Mouse (Mus musculus): ENCODE results near the gene Msgn1. TPM values are rescaled to one million over a fixed set of nuclear protein-coding genes. Genes with fewer than 3 reads are reported as not detected.

Msgn1 gene
- not detected in 2 replicates for polyA plus RNA-seq (2014; fragmentation: Nextera tagmentation; extraction: Ambion mirVana)

DNA sequence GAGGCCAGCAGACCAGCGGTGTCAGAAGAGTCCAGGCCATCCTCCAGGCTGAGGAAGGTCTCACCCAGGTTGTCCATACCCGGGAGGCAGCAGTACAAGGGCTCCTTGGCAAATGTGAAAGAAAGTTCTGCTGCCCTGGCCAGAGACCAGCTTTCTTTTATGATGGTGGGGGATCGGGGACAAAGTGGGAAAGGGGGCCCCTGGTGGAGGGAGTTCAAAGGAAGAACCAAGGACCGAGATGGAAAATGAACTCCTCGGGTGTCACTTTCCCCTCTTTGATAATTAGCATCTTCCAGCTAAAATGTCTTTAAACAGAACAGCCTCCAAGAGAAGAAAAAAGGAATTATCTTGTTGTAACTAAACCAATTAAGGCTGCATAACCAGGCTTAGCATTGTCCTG is at the start of gene Msgn1:
TSS of gene Msgn1 (minus strand) at position 101 of the 400 bp plus-strand sequence.
- H3K27ac ChIP-seq (ENCODE audit: low read depth), result no peak within 1 kb of the TSS
- H3K4me2 ChIP-seq (ENCODE audit: low read length), result no peak within 1 kb of the TSS
- no peaks in the 10 kb centered on the region for H3K36me3 ChIP-seq (ENCODE audit: control insufficient read depth, insufficient read depth, low read length)
- H3K9me3 ChIP-seq (ENCODE audit: control insufficient read depth, low read length), result no peaks in the 10 kb centered on the region
- DNase-seq (ENCODE audit: low spot score) (no peak), ATAC-seq (replicated peaks; ENCODE audit: low FRiP score, low TSS enrichment, low read depth) (no peak)
- H3K9ac ChIP-seq (ENCODE audit: low read length), result no peak within 1 kb of the TSS
- H3K4me1 ChIP-seq (replicated peaks; ENCODE audit: control insufficient read depth, insufficient read depth, low read length), result no peaks in the 10 kb centered on the region; the same call in 1 of the 2 replicates
- H3K4me3 ChIP-seq (ENCODE audit: low read depth, low read length), result no peak within 1 kb of the TSS
- 33% methylated on average over 5 of the region's 5 CpGs for WGBS
- no peaks in the 10 kb centered on the region for H3K27me3 ChIP-seq (replicated peaks; ENCODE audit: control insufficient read depth, insufficient read depth, low read length)

DNA sequence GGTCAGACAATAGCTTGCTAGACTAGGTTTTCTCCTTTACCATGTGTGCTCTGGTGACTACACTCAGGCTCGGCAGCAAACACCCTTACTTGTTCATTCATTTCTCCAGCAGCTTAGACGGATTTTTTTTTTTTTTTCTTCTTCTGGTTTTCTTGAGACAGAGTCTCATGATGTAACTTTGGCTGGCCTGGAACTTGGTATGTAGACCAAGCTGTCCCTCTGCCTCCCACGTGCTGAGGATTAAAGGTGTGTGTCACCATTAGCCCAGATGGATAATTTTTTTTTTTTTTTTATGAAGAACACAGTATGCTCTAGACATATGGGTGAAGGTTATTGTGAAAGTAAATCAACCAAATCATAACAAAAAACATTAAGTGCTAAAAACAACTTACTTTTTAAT is 41.5 kb upstream of the Msgn1 start:
- ATAC-seq (replicated peaks; ENCODE audit: low FRiP score, low TSS enrichment, low read depth) (no peak), DNase-seq (ENCODE audit: low spot score) (no peak)
- no peaks in the 10 kb centered on the region for H3K27me3 ChIP-seq (replicated peaks; ENCODE audit: control insufficient read depth, insufficient read depth, low read length)
- no peaks in the 10 kb centered on the region for H3K9me3 ChIP-seq (ENCODE audit: control insufficient read depth, low read length)
- no peak overlapping the region for H3K9ac ChIP-seq (ENCODE audit: low read length)
- no peaks in the 10 kb centered on the region for H3K4me1 ChIP-seq (replicated peaks; ENCODE audit: control insufficient read depth, insufficient read depth, low read length)
- peaks cover 34% of the 10 kb centered on the region for H3K36me3 ChIP-seq (ENCODE audit: control insufficient read depth, insufficient read depth, low read length)
- no peak overlapping the region for H3K4me3 ChIP-seq (ENCODE audit: low read depth, low read length)
- H3K4me2 ChIP-seq (ENCODE audit: low read length), result no peak overlapping the region
- WGBS, result 79% methylated on average over 3 of the region's 3 CpGs
- no peak overlapping the region for H3K27ac ChIP-seq (ENCODE audit: low read depth)

DNA sequence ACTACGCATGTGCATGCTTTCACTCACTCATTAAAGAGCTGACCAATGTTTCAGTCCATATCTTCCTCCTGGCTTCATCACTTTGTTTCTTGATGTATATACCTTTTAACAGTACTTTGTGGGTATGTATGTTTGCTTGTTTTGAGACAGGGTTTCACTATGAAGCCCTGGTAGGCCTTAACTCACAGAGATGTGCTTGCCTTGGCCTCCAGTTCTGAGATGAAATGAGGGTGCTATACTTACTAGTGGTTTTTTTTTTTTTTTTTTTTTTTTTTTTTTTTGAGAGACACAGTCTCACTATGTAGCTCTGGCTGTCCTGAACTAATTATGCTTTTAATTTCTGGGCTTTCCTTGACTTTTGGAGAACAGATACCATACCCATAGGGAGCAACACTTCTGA is 38.7 kb upstream of the Msgn1 start:
- Histone ChIP-seq H3K4me2 (ENCODE audit: low read length) (no peak overlapping the region), H3K9ac (ENCODE audit: low read length) (no peak overlapping the region), H3K4me1 (replicated peaks; ENCODE audit: control insufficient read depth, insufficient read depth, low read length) (no peaks in the 10 kb centered on the region), H3K36me3 (ENCODE audit: control insufficient read depth, insufficient read depth, low read length) (peaks cover 35% of the 10 kb centered on the region; the same call in 1 of the 2 replicates), H3K9me3 (ENCODE audit: control insufficient read depth, low read length) (no peaks in the 10 kb centered on the region), H3K27ac (ENCODE audit: low read depth) (no peak overlapping the region), H3K4me3 (ENCODE audit: low read depth, low read length) (no peak overlapping the region), H3K27me3 (replicated peaks; ENCODE audit: control insufficient read depth, insufficient read depth, low read length) (no peaks in the 10 kb centered on the region)
- DNase-seq (ENCODE audit: low spot score) (no peak), ATAC-seq (replicated peaks; ENCODE audit: low FRiP score, low TSS enrichment, low read depth) (no peak)
- 87% methylated on average over 1 of the region's 1 CpGs for WGBS

DNA sequence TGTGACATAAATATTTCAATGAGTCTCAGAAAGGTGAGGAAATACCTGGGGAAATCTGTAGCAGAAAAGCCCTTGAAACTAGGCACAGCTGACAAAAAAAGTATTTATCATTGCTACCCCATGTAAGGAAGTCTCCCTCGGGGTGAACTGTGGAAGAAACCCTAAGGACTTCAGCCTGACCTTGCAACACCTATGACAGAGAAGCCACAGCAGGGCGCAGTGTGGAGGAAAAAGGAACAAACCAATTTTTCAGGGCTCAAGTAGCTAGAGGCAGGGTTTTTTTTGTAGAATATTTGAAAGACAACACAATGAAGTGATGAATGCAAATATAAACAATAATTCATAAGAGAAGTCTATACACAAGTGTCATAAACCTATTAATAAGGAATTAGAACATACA is 27.2 kb upstream of the Msgn1 start:
- Histone ChIP-seq H3K9ac (ENCODE audit: low read length) (no peak overlapping the region), H3K9me3 (ENCODE audit: control insufficient read depth, low read length) (no peaks in the 10 kb centered on the region), H3K4me3 (ENCODE audit: low read depth, low read length) (no peak overlapping the region), H3K27ac (ENCODE audit: low read depth) (no peak overlapping the region), H3K27me3 (replicated peaks; ENCODE audit: control insufficient read depth, insufficient read depth, low read length) (no peaks in the 10 kb centered on the region), H3K4me2 (ENCODE audit: low read length) (no peak overlapping the region), H3K4me1 (replicated peaks; ENCODE audit: control insufficient read depth, insufficient read depth, low read length) (no peaks in the 10 kb centered on the region), H3K36me3 (ENCODE audit: control insufficient read depth, insufficient read depth, low read length) (0 out of 2 replicates have a peak, but pooled peaks cover 2% of the 10 kb centered on the region)
- WGBS, result 65% methylated on average over 2 of the region's 2 CpGs
- ATAC-seq (replicated peaks; ENCODE audit: low FRiP score, low TSS enrichment, low read depth), result no peak
- no peak for DNase-seq (ENCODE audit: low spot score)

DNA sequence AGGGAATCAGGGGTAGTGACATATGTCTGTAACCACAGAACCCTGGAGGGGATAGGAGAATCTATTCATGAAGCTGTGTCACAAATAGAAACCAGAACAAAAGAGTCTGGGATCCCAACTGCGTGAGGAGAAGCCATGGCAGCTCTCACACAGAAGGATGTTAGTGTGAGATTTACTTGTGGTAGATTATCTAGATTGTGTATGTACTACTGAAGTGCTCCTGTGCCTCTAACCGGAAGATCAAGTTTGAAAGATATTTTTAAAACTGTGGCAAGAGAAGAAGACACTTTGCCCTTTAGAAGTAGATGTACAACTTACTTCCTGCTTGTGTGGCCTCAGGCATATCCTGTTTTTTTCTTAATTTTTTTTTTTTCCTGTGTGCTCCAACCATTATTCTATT is 21.5 kb upstream of the Msgn1 start:
- H3K36me3 ChIP-seq (ENCODE audit: control insufficient read depth, insufficient read depth, low read length), result no peaks in the 10 kb centered on the region
- H3K4me3 ChIP-seq (ENCODE audit: low read depth, low read length), result no peak overlapping the region
- H3K4me1 ChIP-seq (replicated peaks; ENCODE audit: control insufficient read depth, insufficient read depth, low read length), result peaks cover 8% of the 10 kb centered on the region; the same call in 1 of the 2 replicates
- no peaks in the 10 kb centered on the region for H3K27me3 ChIP-seq (replicated peaks; ENCODE audit: control insufficient read depth, insufficient read depth, low read length)
- WGBS, result 75% methylated on average over 2 of the region's 2 CpGs
- no peak overlapping the region for H3K4me2 ChIP-seq (ENCODE audit: low read length)
- DNase-seq (ENCODE audit: low spot score) (no peak), ATAC-seq (replicated peaks; ENCODE audit: low FRiP score, low TSS enrichment, low read depth) (no peak)
- H3K9ac ChIP-seq (ENCODE audit: low read length), result no peak overlapping the region
- no peaks in the 10 kb centered on the region for H3K9me3 ChIP-seq (ENCODE audit: control insufficient read depth, low read length)
- no peak overlapping the region for H3K27ac ChIP-seq (ENCODE audit: low read depth)

DNA sequence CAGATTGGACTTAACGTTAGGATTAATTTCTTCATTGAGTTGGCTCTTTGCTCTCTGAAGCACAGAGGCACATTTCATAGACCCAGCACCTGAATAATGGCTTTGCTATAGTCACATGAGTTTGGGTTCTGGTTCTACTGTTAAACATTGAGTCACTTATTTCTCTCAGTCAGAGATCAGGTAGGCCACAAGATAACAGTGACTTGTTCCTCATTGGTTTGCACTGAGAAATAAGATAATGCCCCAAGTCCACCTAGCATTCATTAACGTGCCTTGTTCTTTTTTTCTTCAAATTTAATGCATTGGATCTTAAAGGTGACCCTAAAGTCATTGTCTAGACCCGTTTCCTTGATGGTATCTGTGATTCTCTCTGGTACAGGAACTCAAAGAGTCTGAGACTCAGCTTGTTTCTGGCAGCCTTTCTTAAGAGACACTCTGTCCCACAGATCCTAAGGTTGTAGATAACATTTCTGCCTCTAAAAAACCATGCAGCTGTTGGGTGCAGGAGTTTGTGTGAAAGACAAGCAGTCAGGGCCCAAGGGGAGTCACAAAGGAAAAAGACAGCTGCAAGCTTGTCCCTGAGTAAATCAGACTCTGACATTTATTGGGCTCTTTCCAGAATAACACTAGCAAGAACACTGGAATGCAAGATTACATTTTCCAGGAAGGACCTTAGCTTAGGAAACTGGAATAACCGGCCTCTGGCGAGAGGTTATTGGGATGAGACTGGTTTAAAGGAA is 17.9 kb upstream of the Msgn1 start:
- DNase-seq (ENCODE audit: low spot score) (no peak), ATAC-seq (replicated peaks; ENCODE audit: low FRiP score, low TSS enrichment, low read depth) (no peak)
- Histone ChIP-seq H3K9ac (ENCODE audit: low read length) (no peak overlapping the region), H3K9me3 (ENCODE audit: control insufficient read depth, low read length) (no peaks in the 10 kb centered on the region), H3K36me3 (ENCODE audit: control insufficient read depth, insufficient read depth, low read length) (no peaks in the 10 kb centered on the region), H3K4me2 (ENCODE audit: low read length) (no peak overlapping the region), H3K27me3 (replicated peaks; ENCODE audit: control insufficient read depth, insufficient read depth, low read length) (no peaks in the 10 kb centered on the region), H3K27ac (ENCODE audit: low read depth) (no peak overlapping the region), H3K4me1 (replicated peaks; ENCODE audit: control insufficient read depth, insufficient read depth, low read length) (peaks cover 8% of the 10 kb centered on the region; the same call in 1 of the 2 replicates), H3K4me3 (ENCODE audit: low read depth, low read length) (no peak overlapping the region)
- 51% methylated on average over 5 of the region's 5 CpGs for WGBS

DNA sequence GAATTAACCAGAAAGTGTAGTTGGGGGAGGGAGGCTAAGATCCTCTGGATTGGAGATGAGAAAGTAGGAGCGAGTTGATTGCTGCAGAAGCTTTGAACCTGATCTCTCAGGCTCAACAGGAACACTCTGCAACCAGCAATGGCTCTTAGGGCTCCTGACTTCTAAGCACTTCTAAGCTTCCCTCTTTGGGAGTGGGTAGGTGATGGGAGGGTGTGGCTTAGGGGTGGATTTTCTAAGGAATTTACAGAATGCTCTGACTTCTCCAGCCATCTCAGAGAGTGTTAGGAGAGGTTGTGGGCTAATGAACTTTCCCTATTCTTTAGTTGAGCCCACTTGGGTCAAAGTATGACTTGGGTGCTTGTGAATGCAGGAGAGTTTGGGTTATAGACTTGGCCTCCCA is 17.4 kb upstream of the Msgn1 start:
- Histone ChIP-seq H3K4me3 (ENCODE audit: low read depth, low read length) (no peak overlapping the region), H3K4me2 (ENCODE audit: low read length) (no peak overlapping the region), H3K9me3 (ENCODE audit: control insufficient read depth, low read length) (no peaks in the 10 kb centered on the region), H3K36me3 (ENCODE audit: control insufficient read depth, insufficient read depth, low read length) (no peaks in the 10 kb centered on the region), H3K4me1 (replicated peaks; ENCODE audit: control insufficient read depth, insufficient read depth, low read length) (peaks cover 8% of the 10 kb centered on the region), H3K27me3 (replicated peaks; ENCODE audit: control insufficient read depth, insufficient read depth, low read length) (no peaks in the 10 kb centered on the region), H3K9ac (ENCODE audit: low read length) (no peak overlapping the region), H3K27ac (ENCODE audit: low read depth) (no peak overlapping the region)
- DNase-seq (ENCODE audit: low spot score), result no peak
- ATAC-seq (replicated peaks; ENCODE audit: low FRiP score, low TSS enrichment, low read depth), result no peak
- WGBS, result 56% methylated on average over 1 of the region's 1 CpGs

DNA sequence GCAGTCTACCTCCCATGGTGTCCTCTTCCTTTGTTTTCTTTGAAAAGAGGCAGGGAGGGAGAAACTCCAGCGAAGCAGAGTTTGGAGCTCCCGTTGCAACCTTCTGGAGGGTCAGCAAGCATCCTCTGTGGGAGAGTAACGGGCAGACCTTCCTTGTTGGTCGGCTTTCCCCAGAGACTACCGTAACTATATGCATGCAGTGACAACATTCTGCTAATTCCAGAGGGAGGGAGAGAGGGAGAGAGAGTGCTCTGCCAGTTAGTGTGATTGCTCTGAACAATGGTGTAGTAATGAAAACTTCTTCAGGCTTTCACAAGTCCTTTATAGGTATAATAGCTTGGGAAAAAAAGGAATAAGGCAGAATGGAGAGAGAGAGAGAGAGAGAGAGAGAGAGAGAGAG is 15.9 kb upstream of the Msgn1 start:
- Histone ChIP-seq H3K4me1 (replicated peaks; ENCODE audit: control insufficient read depth, insufficient read depth, low read length) (peaks cover 8% of the 10 kb centered on the region), H3K9me3 (ENCODE audit: control insufficient read depth, low read length) (no peaks in the 10 kb centered on the region), H3K4me3 (ENCODE audit: low read depth, low read length) (no peak overlapping the region), H3K27ac (ENCODE audit: low read depth) (no peak overlapping the region), H3K36me3 (ENCODE audit: control insufficient read depth, insufficient read depth, low read length) (no peaks in the 10 kb centered on the region), H3K9ac (ENCODE audit: low read length) (no peak overlapping the region), H3K27me3 (replicated peaks; ENCODE audit: control insufficient read depth, insufficient read depth, low read length) (no peaks in the 10 kb centered on the region), H3K4me2 (ENCODE audit: low read length) (no peak overlapping the region)
- 6% methylated on average over 5 of the region's 5 CpGs for WGBS
- DNase-seq (ENCODE audit: low spot score) (no peak), ATAC-seq (replicated peaks; ENCODE audit: low FRiP score, low TSS enrichment, low read depth) (no peak)

DNA sequence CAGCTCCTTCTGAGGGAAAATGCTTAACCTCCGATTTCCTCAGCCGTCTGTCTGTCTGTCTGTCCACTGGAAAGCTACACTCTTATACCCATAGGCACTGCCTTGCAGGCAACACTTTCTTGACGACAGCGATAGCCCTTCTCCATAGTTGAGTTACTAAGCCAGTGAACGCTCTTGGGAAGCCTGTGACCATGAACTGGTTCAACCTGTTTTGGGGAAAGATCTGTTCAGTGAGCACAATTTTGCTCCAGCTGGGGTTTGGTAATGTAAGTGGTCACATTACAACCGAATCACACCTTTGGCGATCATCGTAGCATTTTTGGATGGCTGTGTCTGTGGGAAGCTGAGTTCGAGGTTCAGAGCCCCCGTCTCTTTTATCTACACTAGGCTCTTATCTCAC is 14.3 kb upstream of the Msgn1 start:
- DNase-seq (ENCODE audit: low spot score), result peak; percentile 52
- H3K4me2 ChIP-seq (ENCODE audit: low read length), result no peak overlapping the region
- H3K9ac ChIP-seq (ENCODE audit: low read length), result no peak overlapping the region
- H3K4me1 ChIP-seq (replicated peaks; ENCODE audit: control insufficient read depth, insufficient read depth, low read length), result peaks cover 8% of the 10 kb centered on the region
- H3K4me3 ChIP-seq (ENCODE audit: low read depth, low read length), result no peak overlapping the region
- no peak overlapping the region for H3K27ac ChIP-seq (ENCODE audit: low read depth)
- no peaks in the 10 kb centered on the region for H3K27me3 ChIP-seq (replicated peaks; ENCODE audit: control insufficient read depth, insufficient read depth, low read length)
- no peak for ATAC-seq (replicated peaks; ENCODE audit: low FRiP score, low TSS enrichment, low read depth)
- H3K9me3 ChIP-seq (ENCODE audit: control insufficient read depth, low read length), result no peaks in the 10 kb centered on the region
- WGBS, result 78% methylated on average over 10 of the region's 10 CpGs
- H3K36me3 ChIP-seq (ENCODE audit: control insufficient read depth, insufficient read depth, low read length), result no peaks in the 10 kb centered on the region
